Mouse (Mus musculus): Measurements from ENCODE around the gene Ccdc54. TPM values are rescaled to one million over a fixed set of nuclear protein-coding genes. Genes with fewer than 3 reads are reported as not detected.
A peak's percentile ranks its signal among the peaks of the same experiment; 100 is the strongest.

The Ccdc54 gene
- total and polyA plus RNA-seq, 3 experiments, result not detected

DNA sequence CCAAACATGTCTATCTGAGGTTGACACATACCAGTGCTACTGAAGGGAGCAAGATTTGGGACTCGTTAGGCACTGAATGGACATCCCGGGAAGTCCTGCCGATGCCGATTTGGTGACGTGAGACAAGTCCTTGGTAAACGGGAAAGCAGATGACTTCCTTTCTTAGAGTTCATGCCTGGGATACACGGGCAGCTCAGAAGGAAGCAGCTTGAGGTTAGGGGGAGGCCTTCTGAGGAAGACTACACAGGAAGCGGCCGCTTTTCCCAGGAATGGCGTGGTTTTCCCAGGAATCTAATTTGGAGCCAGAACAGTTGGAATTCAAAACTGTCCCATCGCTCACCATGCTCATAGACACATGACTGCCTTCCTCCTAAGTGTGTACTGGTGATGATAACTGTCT, 2.4 kb upstream of the Ccdc54 start:
- no peak overlapping the region for H3K4me2 ChIP-seq (ENCODE audit: insufficient read depth, low read depth, poor library complexity, severe bottlenecking)
- peaks cover 7 to 18% of the 10 kb centered on the region in 2 experiments for H3K4me1 ChIP-seq (ENCODE audit: control insufficient read depth in 1 of 2, insufficient read depth in 2 of 2)
- H3K9me3 ChIP-seq (replicated peaks; ENCODE audit: low read length), result no peaks in the 10 kb centered on the region
- H3K9ac ChIP-seq (ENCODE audit: insufficient read depth, low read depth), result no peak overlapping the region
- H3K79me2 ChIP-seq (replicated peaks; ENCODE audit: control insufficient read depth, extremely low read depth, insufficient read depth, poor library complexity, severe bottlenecking), result no peaks in the 10 kb centered on the region
- no peak for TF ChIP-seq UBTF (IDR thresholded peaks at IDR 0.05; ENCODE audit: low read depth, low read length)
- TF ChIP-seq MAZ (IDR thresholded peaks at IDR 0.05; ENCODE audit: low read depth, low read length), result no peak
- TF ChIP-seq SIN3A (IDR thresholded peaks at IDR 0.05; ENCODE audit: low read length), result no peak
- no peak for TF ChIP-seq USF1 (IDR thresholded peaks at IDR 0.05; ENCODE audit: low read depth, low read length)
- TF ChIP-seq POLR2AphosphoS2 (IDR thresholded peaks at IDR 0.05; ENCODE audit: low read depth, low read length), result no peak
- no peak for TF ChIP-seq RCOR1 (conservative IDR thresholded peaks at IDR 0.05; ENCODE audit: low read depth, low read length)
- no peak overlapping the region for H3K4me3 ChIP-seq (replicated peaks in 1 of 3; ENCODE audit: low read depth in 2 of 3, low read length in 2 of 3, poor library complexity in 1 of 3)
- no peak overlapping the region for H3K27ac ChIP-seq (ENCODE audit: insufficient read depth, low read depth)
- dilution Hi-C loops (cut with MboI; ENCODE audit: extremely low pct_ligation_motif_present, extremely low pct_unique_long_range_greater_than_20kb, low sequenced_read_pairs) (no loop called here), in situ Hi-C loops (cut with MboI; ENCODE audit: low pct_ligation_motif_present, low pct_unique_long_range_greater_than_20kb, low sequenced_read_pairs) (no loop called here)
- H3K27me3 ChIP-seq (replicated peaks), result no peaks in the 10 kb centered on the region
- no peak for DNase-seq (ENCODE audit: extremely low read depth)
- H3K36me3 ChIP-seq (replicated peaks in 1 of 2; ENCODE audit: control insufficient read depth in 1 of 2, insufficient read depth in 1 of 2, low read length in 1 of 2), result no peaks in the 10 kb centered on the region

DNA sequence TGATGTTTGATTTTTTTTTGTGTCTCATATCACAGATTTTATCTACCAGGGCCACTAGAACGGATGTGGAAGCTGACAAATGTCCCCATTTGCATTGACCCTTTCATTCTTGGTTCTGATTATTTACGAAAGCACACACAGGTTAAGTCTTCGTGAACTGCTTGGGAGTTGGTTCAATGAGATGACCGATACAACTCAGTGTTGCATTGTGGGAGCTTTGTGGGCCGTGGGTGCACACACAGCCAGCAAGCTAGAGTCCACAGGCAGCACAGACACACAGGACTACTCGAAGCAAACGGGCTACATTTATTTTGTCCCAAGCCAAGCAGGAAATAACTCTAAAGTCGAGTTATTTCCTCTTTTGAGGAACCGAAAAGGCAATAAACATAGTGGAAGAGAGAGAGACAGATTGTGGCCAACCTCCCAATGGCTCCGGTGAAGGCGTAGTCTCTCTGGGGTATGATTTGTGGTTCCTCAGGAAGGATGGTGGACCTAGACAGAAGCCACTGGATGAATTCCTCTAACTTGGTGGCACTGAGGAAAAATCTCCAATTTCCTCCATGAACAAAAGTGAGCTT, 1.3 kb downstream of the Ccdc54 start:
- Histone ChIP-seq H3K27ac (ENCODE audit: insufficient read depth, low read depth) (no peak overlapping the region), H3K9ac (ENCODE audit: insufficient read depth, low read depth) (peak overlapping the region; percentile 7; the same call in 1 of the 2 replicates), H3K79me2 (replicated peaks; ENCODE audit: control insufficient read depth, extremely low read depth, insufficient read depth, poor library complexity, severe bottlenecking) (no peaks in the 10 kb centered on the region), H3K27me3 (replicated peaks) (no peaks in the 10 kb centered on the region), H3K4me2 (ENCODE audit: insufficient read depth, low read depth, poor library complexity, severe bottlenecking) (peak overlapping the region; percentile 57), H3K4me3 (replicated peaks in 1 of 3; ENCODE audit: low read depth in 2 of 3, low read length in 2 of 3, poor library complexity in 1 of 3) (no peak overlapping the region), H3K36me3 (replicated peaks in 1 of 2; ENCODE audit: control insufficient read depth in 1 of 2, insufficient read depth in 1 of 2, low read length in 1 of 2) (no peaks in the 10 kb centered on the region), H3K4me1 (ENCODE audit: control insufficient read depth in 1 of 2, insufficient read depth in 2 of 2) (peaks cover 7 to 26% of the 10 kb centered on the region in 2 experiments), H3K9me3 (replicated peaks; ENCODE audit: low read length) (no peaks in the 10 kb centered on the region)
- peak; percentile 37 for DNase-seq (ENCODE audit: extremely low read depth)
- dilution Hi-C loops (cut with MboI; ENCODE audit: extremely low pct_ligation_motif_present, extremely low pct_unique_long_range_greater_than_20kb, low sequenced_read_pairs), result no loop called here
- peak; percentile 64; the same call in 1 of the 2 replicates for TF ChIP-seq IRF4 (IDR thresholded peaks at IDR 0.05; ENCODE audit: low read depth, low read length)
- no peak for TF ChIP-seq GABPA (IDR thresholded peaks at IDR 0.05; ENCODE audit: insufficient replicate concordance, low read depth, low read length)
- peak; percentile 59 for TF ChIP-seq MAX (IDR thresholded peaks at IDR 0.05; ENCODE audit: low read length)
- in situ Hi-C loops (cut with MboI; ENCODE audit: low pct_ligation_motif_present, low pct_unique_long_range_greater_than_20kb, low sequenced_read_pairs), result no loop called here

DNA sequence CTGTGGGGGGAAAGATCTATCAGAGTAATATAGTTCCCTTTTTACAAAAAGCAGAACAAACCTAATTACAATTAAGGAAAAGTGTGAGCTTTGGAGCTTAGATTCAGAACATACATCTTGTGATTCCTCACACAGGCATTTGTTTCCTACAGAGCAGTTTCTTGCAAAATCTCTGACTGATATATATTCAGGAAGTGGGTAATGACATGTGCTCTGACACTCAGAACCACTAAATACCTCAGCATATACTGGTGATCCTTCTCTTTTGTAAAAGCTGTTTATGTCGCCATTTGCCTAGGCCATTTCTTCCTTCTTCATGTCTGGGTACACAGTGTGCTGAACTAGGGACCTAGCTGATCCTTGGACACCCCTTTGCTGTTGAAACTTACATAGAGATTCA, 2.8 kb downstream of the Ccdc54 start:
- no peak overlapping the region for H3K9ac ChIP-seq (ENCODE audit: insufficient read depth, low read depth)
- no peaks in the 10 kb centered on the region for H3K36me3 ChIP-seq (replicated peaks in 1 of 2; ENCODE audit: control insufficient read depth in 1 of 2, insufficient read depth in 1 of 2, low read length in 1 of 2)
- peaks cover 7 to 26% of the 10 kb centered on the region in 2 experiments for H3K4me1 ChIP-seq (ENCODE audit: control insufficient read depth in 1 of 2, insufficient read depth in 2 of 2)
- H3K27ac ChIP-seq (ENCODE audit: insufficient read depth, low read depth), result no peak overlapping the region
- no peaks in the 10 kb centered on the region for H3K9me3 ChIP-seq (replicated peaks; ENCODE audit: low read length)
- no peaks in the 10 kb centered on the region for H3K79me2 ChIP-seq (replicated peaks; ENCODE audit: control insufficient read depth, extremely low read depth, insufficient read depth, poor library complexity, severe bottlenecking)
- no peaks in the 10 kb centered on the region for H3K27me3 ChIP-seq (replicated peaks)
- in situ Hi-C loops (cut with MboI; ENCODE audit: low pct_ligation_motif_present, low pct_unique_long_range_greater_than_20kb, low sequenced_read_pairs), result no loop called here
- H3K4me3 ChIP-seq (replicated peaks in 1 of 3; ENCODE audit: low read depth in 2 of 3, low read length in 2 of 3, poor library complexity in 1 of 3), result no peak overlapping the region
- no peak overlapping the region for H3K4me2 ChIP-seq (ENCODE audit: insufficient read depth, low read depth, poor library complexity, severe bottlenecking)
- TF ChIP-seq MAZ (IDR thresholded peaks at IDR 0.05; ENCODE audit: low read depth, low read length), result no peak
- TF ChIP-seq MYC (IDR thresholded peaks at IDR 0.05; ENCODE audit: low read depth, low read length), result peak; percentile 65; the same call in 1 of the 2 replicates
- DNase-seq (ENCODE audit: extremely low read depth), result peak; percentile 13
- dilution Hi-C loops (cut with MboI; ENCODE audit: extremely low pct_ligation_motif_present, extremely low pct_unique_long_range_greater_than_20kb, low sequenced_read_pairs), result no loop called here

Measured in CH12.LX (cell line).